Mouse (Mus musculus) ES-Bruce4 (cell line): Measurements from ENCODE around the gene Pde11a. TPM values are rescaled to one million over a fixed set of nuclear protein-coding genes. Genes with fewer than 3 reads are reported as not detected.

Experiments used
- H3K27ac ChIP-seq: 2 replicates; pipeline ENCODE4 v1.5.1; 2012; ENCODE audit warnings: low read length, inconsistent platforms; ENCODE audit not compliant: insufficient read depth
- H3K27me3 ChIP-seq: 2 replicates; pipeline ENCODE4 v1.6.1; 2012; ENCODE audit warnings: mild to moderate bottlenecking, low read length, inconsistent platforms; ENCODE audit not compliant: control insufficient read depth, poor library complexity, insufficient read depth, severe bottlenecking
- H3K36me3 ChIP-seq: 2 replicates; pipeline ENCODE4 v1.6.1; 2012; ENCODE audit warnings: inconsistent platforms, mild to moderate bottlenecking, low read length, moderate library complexity; ENCODE audit not compliant: control insufficient read depth, poor library complexity, insufficient read depth, severe bottlenecking
- H3K4me1 ChIP-seq: one replicate; pipeline ENCODE4 v1.8.1; 2011; ENCODE audit warnings: low read length; ENCODE audit not compliant: control insufficient read depth, insufficient read depth
- H3K4me3 ChIP-seq: 2 replicates; pipeline ENCODE4 v1.5.1; 2011; ENCODE audit warnings: low read depth, mild to moderate bottlenecking, low read length
- H3K9ac ChIP-seq: 2 replicates; pipeline ENCODE4 v1.6.1; 2012; ENCODE audit warnings: low read depth, mild to moderate bottlenecking, inconsistent platforms; ENCODE audit not compliant: poor library complexity, severe bottlenecking
- H3K9me3 ChIP-seq: replicated peaks from 2 replicates; pipeline ENCODE4 v1.6.1; 2012; ENCODE audit warnings: mild to moderate bottlenecking, low read length, inconsistent platforms; ENCODE audit not compliant: control insufficient read depth, poor library complexity, insufficient read depth, severe bottlenecking
- CTCF ChIP-seq: IDR thresholded peaks from one replicate; pipeline ENCODE4 v1.8.1; 2011; ENCODE audit warnings: low read depth, low read length
- EP300 ChIP-seq: IDR thresholded peaks from 2 replicates; pipeline ENCODE4 v1.6.1; 2011; ENCODE audit warnings: low read depth, low read length; ENCODE audit not compliant: insufficient read depth
- POLR2A ChIP-seq: IDR thresholded peaks from one replicate; pipeline ENCODE4 v1.8.1; 2011; ENCODE audit warnings: low read length; ENCODE audit not compliant: insufficient read depth
- polyA plus RNA-seq: library from polyadenylated mRNA; stranded (reverse); fragments of >200 nt; gene quantifications from 2 replicates; pipeline ENCODE4 v1.2.4, GENCODE M21; 2011; ENCODE audit warnings: low read depth; ENCODE audit not compliant: missing spikeins, insufficient read depth, insufficient read length

Pde11a gene
- polyA plus RNA-seq, 1 experiment, result 0.76 TPM

- TF ChIP-seq CTCF (no peak), POLR2A (no peak), EP300 (no peak)
- no peak overlapping the region for H3K27ac ChIP-seq
- H3K4me1 ChIP-seq, result peaks cover 5% of the 10 kb centered on the region
Measured at GRCm38 (mm10) chr2:75963211-75963840, 375.2 kb downstream of the Pde11a start.

GRCm38 (mm10) chr2:75960366-75961330 is 377.9 kb downstream of the Pde11a start:
- H3K4me3 ChIP-seq, result no peak overlapping the region
- H3K4me1 ChIP-seq, result peaks cover 5% of the 10 kb centered on the region
- no peaks in the 10 kb centered on the region for H3K9me3 ChIP-seq
- H3K9ac ChIP-seq, result 0 out of 2 replicates have a peak overlapping the region, but pooled peaks have one; percentile 15
- TF ChIP-seq POLR2A (no peak), EP300 (peak; percentile 82; the same call in 1 of the 2 replicates), CTCF (peak; percentile 6)
- peak overlapping the region; percentile 84 for H3K27ac ChIP-seq
- H3K36me3 ChIP-seq, result no peaks in the 10 kb centered on the region
- no peaks in the 10 kb centered on the region for H3K27me3 ChIP-seq

More at GRCm38 (mm10) chr2:75963211-75963840, 375.2 kb downstream of the Pde11a start:
- Histone ChIP-seq H3K27me3 (no peaks in the 10 kb centered on the region), H3K9ac (no peak overlapping the region), H3K36me3 (no peaks in the 10 kb centered on the region), H3K4me3 (no peak overlapping the region), H3K9me3 (no peaks in the 10 kb centered on the region)

DNA sequence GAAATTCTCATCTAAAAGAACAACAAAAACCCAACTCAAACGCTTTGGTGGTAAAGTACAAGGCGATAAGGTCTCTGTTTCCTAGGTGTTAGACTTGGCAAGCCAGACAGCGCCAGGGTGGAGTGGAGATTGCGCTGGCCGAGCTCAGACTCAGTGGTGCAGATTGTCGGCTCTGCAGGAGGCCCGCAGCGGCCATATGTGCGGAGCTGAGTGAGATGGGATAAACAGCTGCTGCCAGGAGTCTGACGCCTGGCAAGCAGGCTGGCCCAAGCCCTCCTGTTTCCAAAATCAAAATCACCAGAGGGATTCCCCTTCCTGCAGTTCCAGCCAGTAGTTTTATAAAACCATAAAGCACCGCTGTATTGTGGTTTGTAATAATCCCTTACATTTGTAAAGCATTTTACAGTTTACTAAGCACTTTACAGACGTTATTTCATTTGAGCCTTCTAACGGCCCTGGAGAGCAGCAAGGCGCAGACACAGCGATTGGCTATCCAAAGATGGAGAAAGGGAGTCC is 378.7 kb downstream of the Pde11a start:
- H3K9ac ChIP-seq, result peak overlapping the region; percentile 15
- peaks cover 5% of the 10 kb centered on the region for H3K4me1 ChIP-seq

GRCm38 (mm10) chr2:75959183-75959849 is 379.3 kb downstream of the Pde11a start:
- no peaks in the 10 kb centered on the region for H3K36me3 ChIP-seq
- no peaks in the 10 kb centered on the region for H3K9me3 ChIP-seq
- H3K27me3 ChIP-seq, result no peaks in the 10 kb centered on the region
- H3K4me1 ChIP-seq, result peaks cover 5% of the 10 kb centered on the region
- H3K27ac ChIP-seq, result peak overlapping the region; percentile 84
- no peak for TF ChIP-seq CTCF
- TF ChIP-seq EP300, result no peak
- TF ChIP-seq POLR2A, result no peak
- peak overlapping the region; percentile 7 for H3K4me3 ChIP-seq
- peak overlapping the region; percentile 15 for H3K9ac ChIP-seq

More for the DNA sequence above, 378.7 kb downstream of the Pde11a start:
- H3K27ac ChIP-seq, result peak overlapping the region; percentile 84
- no peaks in the 10 kb centered on the region for H3K36me3 ChIP-seq
- H3K4me3 ChIP-seq, result 0 out of 2 replicates have a peak overlapping the region, but pooled peaks have one; percentile 1
- no peak for TF ChIP-seq POLR2A
- TF ChIP-seq EP300, result 0 out of 2 replicates have a peak, but pooled peaks have one; percentile 42
- no peaks in the 10 kb centered on the region for H3K27me3 ChIP-seq
- no peaks in the 10 kb centered on the region for H3K9me3 ChIP-seq

- no peak for TF ChIP-seq CTCF
- no peak for TF ChIP-seq POLR2A
- TF ChIP-seq EP300, result no peak
- H3K36me3 ChIP-seq, result no peaks in the 10 kb centered on the region
- H3K4me1 ChIP-seq, result no peaks in the 10 kb centered on the region
- no peak overlapping the region for H3K9ac ChIP-seq
- H3K9me3 ChIP-seq, result no peaks in the 10 kb centered on the region
- H3K27me3 ChIP-seq, result no peaks in the 10 kb centered on the region
- H3K4me3 ChIP-seq, result no peak overlapping the region
- H3K27ac ChIP-seq, result no peak overlapping the region
Measured at GRCm38 (mm10) chr2:75955709-75956108, 382.9 kb downstream of the Pde11a start.
